Mouse (Mus musculus): ENCODE measurements around the gene Gm11437.

GRCm38 (mm10) chr11:84205776-84206175 is 38.5 kb upstream of the Gm11437 start:
- TF ChIP-seq CTCF (IDR thresholded peaks at IDR 0.05; ENCODE audit: low read depth, low read length) (no peak), POLR2AphosphoS5 (IDR thresholded peaks at IDR 0.05; ENCODE audit: insufficient replicate concordance, low read depth, low read length) (no peak), GATA1 (IDR thresholded peaks at IDR 0.05; ENCODE audit: borderline replicate concordance, low read length) (no peak), TAL1 (conservative IDR thresholded peaks at IDR 0.05; ENCODE audit: low read depth, low read length) (no peak)

Data from G1E (cell line).